Mouse (Mus musculus) C3H10T1/2 (cell line): ENCODE data around the gene Paqr8. TPM values are rescaled to one million over a fixed set of nuclear protein-coding genes. Genes with fewer than 3 reads are reported as not detected.

Source experiments
- polyA plus RNA-seq, 2 experiments: library from polyadenylated mRNA; unstranded; fragments of >200 nt; fragmentation: generic; extraction: Trizol; gene quantifications; one replicate each; pipeline ENCODE4 v1.2.1; 2012; ENCODE audit warnings: missing spikeins in 2 of 2

Gene Paqr8
- 1 to 10 TPM in 1 of 2 experiments, under 1 TPM in 1; 0.11 to 2.8 TPM for polyA plus RNA-seq

GRCm38 (mm10) chr1:20890404-20890921 is at the start of gene Paqr8:
Gene Paqr8 (plus strand): TSS chr1:20890606.

GRCm38 (mm10) chr1:20951300-20951763 is 60.9 kb downstream of the Paqr8 start, which contains the start of gene Efhc1:
Gene Efhc1 (plus strand): TSS chr1:20951626.

Other genes with a start within 250 kb of the Paqr8 start
- not detected for gene Il17a, start 159.7 kb upstream of the Paqr8 start, polyA plus RNA-seq
- under 1 TPM in 1 of 2 experiments, not detected in 1; 0.12 TPM for gene Il17f, start 100.0 kb upstream of the Paqr8 start, polyA plus RNA-seq
- gene Mcm3, start 70.3 kb upstream of the Paqr8 start, polyA plus RNA-seq = 10 to 100 TPM; 22.7 to 98.5 TPM
- gene Efhc1, start 61.0 kb downstream of the Paqr8 start, polyA plus RNA-seq = 1 to 10 TPM in 1 of 2 experiments, under 1 TPM in 1; 0.19 to 2.3 TPM
- gene Tram2, start 188.6 kb downstream of the Paqr8 start, polyA plus RNA-seq = 1 to 10 TPM in 1 of 2 experiments, under 1 TPM in 1; 0.99 to 5.7 TPM